Mouse (Mus musculus) adrenal gland, adult (tissue): ENCODE measurements at regions not wholly inside any gene's neighbourhood (a gene's known extent, or its start where the extent isn't known, plus 50 kb on each side); places are given as distances from the start of the nearest gene placed in this dataset.

Source experiments
- DNase-seq, 2 experiments: peaks; one replicate each; pipeline ENCODE4 v3.0.0; 2022 to 2023; ENCODE audit warnings: low spot score in 1 of 2; ENCODE audit not compliant: inconsistent age in 2 of 2

DNA sequence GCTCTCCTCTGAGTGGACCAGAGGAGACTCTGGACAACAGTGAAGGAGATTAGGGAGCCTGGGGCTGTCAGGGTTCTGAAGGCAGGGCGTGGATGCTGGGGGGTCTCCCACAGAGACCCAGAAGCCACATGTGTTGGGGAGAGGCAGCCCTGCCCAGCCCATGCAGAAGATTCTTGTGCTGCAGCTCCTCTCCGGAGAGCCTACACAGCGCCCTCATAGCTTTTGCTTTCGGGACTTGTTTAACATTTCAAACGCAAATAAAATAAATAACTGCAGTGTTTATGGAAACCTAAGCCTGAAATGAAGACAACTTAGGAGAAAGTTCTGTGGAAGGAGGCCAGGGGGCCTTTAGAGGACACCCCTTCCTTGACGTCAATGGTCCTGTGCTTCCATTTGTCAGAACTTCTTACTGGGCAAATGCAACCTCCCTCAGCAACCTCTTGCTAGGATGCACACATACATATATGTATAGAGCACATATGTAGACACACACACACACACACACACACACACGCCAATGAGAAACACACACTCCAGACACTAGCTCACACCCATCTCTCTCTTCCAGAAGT, 143.8 kb upstream of the Tnp1 start:
- DNase-seq, result no peak

DNA sequence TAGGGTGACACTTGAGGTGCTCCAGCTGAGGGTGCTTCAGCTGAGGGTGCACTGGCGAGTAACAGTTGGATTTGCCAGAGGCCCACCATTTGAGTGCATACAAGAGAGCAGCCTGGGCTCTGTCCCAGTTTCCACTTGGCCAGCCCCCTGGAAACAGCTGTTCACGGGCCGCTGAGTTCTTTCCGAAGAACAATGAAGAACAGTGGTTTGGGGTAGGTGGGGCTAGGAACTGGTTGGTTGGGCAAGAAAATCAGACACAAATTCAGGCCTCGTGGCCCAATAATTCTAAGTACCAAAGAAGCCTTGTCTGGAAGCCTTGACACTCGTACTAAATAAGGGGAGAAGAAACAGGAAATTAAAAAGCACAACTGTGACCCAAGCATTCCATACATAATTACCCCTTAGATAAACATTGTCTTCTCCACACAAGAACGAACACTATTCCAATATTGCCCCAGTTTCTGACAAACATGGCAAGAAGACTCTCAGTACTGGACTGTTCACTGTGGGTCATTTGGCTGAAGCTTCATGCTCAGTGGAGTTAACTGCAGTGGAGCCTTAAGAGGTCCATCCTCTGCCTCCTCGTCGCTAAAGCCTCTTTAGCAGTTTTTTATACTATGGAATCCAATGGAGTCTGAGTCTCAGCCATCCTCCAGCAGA, 137.9 kb upstream of the Tnp1 start:
- no peak for DNase-seq

- no peak for DNase-seq
Observed at GRCm38 (mm10) chr1:73149926-73150325, 134.2 kb upstream of the Tnp1 start.

- DNase-seq, result no peak
Observed at GRCm38 (mm10) chr1:73142845-73143244, 127.1 kb upstream of the Tnp1 start.

- DNase-seq, result peak in 1 of 2 experiments; percentile 15
Observed at GRCm38 (mm10) chr1:73140557-73141345, 125.0 kb upstream of the Tnp1 start.

- DNase-seq, result no peak
Observed at GRCm38 (mm10) chr1:73130215-73130861, 114.6 kb upstream of the Tnp1 start.

GRCm38 (mm10) chr1:73123012-73123411, 107.3 kb upstream of the Tnp1 start:
- no peak for DNase-seq

DNA sequence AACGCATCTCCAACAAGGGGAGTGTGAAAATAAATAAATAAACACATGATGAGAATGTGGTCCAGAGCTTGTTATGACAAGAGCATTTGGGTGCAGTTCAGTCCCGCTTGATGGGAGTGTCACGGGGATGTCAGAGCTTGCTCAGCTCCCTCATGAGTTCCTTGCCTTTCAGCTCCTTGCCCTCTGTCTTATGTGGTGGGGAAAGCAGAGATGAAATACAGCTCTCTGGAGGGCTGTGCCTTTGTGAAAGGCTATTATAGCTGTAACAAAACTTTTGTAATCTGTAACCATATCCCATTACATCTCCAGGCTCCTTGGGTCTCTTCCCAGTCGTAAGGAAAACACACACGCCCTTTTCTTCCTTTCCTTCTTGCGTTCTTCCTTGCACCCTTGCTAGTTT, 103.0 kb upstream of the Tnp1 start:
- DNase-seq, result no peak

DNA sequence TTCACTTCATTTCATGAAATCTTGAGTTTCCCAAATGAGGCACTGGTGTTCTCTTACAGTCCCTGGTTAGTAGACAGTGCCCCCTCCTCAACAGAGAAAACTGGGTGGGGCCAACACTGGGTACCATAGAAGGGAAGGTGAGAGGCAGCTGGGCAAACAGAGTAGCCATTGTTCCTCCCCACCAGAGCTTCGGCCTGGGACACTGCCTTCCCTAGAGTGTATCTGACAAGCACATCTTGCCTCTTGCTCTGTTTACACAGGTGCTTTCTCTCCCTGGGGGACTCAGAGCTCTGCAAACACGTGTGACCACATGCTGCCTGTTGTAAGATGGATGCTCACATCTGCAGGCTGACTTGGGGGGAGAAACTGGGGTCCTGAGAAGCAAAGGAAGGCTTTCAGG, 100.8 kb upstream of the Tnp1 start:
- DNase-seq, result no peak

GRCm38 (mm10) chr1:73115854-73116253, 100.1 kb upstream of the Tnp1 start:
- DNase-seq, result no peak

GRCm38 (mm10) chr1:73113137-73113536, 97.4 kb upstream of the Tnp1 start:
- no peak for DNase-seq

GRCm38 (mm10) chr1:73112711-73113110, 97.0 kb upstream of the Tnp1 start:
- no peak for DNase-seq

- peak; percentile 7 to 34 for DNase-seq
Observed at GRCm38 (mm10) chr1:73111911-73112310, 96.2 kb upstream of the Tnp1 start.

- peak in 1 of 2 experiments; percentile 52 for DNase-seq
Observed at GRCm38 (mm10) chr1:73105856-73106463, 90.3 kb upstream of the Tnp1 start.

- DNase-seq, result no peak
Observed at GRCm38 (mm10) chr1:73097645-73098440, 82.1 kb upstream of the Tnp1 start.

GRCm38 (mm10) chr1:73089636-73090035, 73.9 kb upstream of the Tnp1 start:
- no peak for DNase-seq

DNA sequence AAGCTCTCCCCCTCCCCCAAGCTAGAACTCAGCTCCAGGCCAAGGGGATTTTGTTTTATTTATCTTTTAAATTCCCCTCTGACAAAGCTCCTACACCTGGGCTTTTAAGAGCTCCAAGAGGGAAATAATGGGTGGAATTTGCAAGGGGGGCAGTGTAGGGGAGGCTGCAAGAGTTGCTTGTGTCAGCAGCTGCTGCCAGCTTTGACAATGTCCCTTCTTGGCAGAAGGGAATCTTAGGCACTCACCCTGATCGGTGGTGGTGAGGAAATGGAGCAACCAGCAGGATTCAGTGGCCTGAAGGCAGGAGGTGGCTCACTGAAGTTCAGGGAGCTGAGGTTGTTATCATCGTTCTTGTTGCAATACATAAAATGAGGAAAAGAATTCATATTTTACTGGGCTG, 72.8 kb upstream of the Tnp1 start:
- DNase-seq, result no peak

GRCm38 (mm10) chr1:73084946-73085345, 69.2 kb upstream of the Tnp1 start:
- no peak for DNase-seq

- no peak for DNase-seq
Observed at GRCm38 (mm10) chr1:73083396-73083795, 67.7 kb upstream of the Tnp1 start.

- no peak for DNase-seq
Observed at GRCm38 (mm10) chr1:73079518-73079917, 63.8 kb upstream of the Tnp1 start.

DNA sequence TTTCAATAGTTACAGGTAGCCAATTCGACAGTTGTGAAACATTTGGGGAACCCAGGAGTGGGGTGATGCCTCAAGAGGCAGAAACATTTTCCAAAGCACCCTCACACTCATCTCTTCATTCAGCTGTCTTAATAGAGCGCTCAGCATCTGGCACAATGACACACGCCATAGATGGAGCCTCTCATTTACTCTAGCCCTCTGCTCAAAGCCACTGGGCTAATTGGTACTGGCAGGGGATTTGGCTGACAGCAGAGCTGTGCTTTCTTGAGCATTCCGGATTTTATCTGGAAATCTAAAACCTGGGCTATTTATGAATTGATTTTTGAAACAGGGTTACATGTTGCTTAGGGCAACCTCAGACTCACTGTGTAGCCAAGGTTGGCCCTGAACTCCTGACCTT, 61.4 kb upstream of the Tnp1 start:
- no peak for DNase-seq
